Mouse (Mus musculus): ENCODE measurements around the gene Lrba. TPM values are rescaled to one million over a fixed set of nuclear protein-coding genes. Genes with fewer than 3 reads are reported as not detected.

The Lrba gene
- 17.8 and 22.0 TPM in 2 replicates for polyA plus RNA-seq (2012; rRNA removed)

GRCm38 (mm10) chr3:86224564-86225421 is at the start of gene Lrba:
TSS of gene Lrba (plus strand) at chr3:86224680.
- no peak for DNase-seq (ENCODE audit: low read depth)

GRCm38 (mm10) chr3:86179714-86180113 is 44.8 kb upstream of the Lrba start:
- no peak for DNase-seq (ENCODE audit: low read depth)

DNA sequence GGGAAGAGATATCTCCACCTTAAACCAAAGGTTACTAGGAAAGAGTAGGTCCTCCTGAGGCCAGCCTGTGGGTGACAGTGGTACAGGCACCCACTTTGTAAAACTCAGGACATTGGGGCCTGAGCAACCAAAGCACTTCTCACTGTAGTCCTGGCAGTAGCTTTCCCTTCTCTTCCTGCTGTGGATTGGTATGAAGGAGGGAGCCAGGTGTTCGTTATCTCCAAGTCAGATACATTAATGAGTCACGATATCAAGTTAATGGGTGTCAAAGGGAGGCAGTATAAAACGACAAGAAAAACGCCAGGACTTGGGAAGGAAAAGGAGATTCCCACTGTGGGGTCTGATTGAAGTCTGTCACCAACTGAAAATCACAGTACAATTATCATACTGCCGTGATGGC is 43.4 kb upstream of the Lrba start:
- no peak for DNase-seq (ENCODE audit: low read depth)

GRCm38 (mm10) chr3:86184546-86184945 is 39.9 kb upstream of the Lrba start:
- DNase-seq (ENCODE audit: low read depth): no peak

GRCm38 (mm10) chr3:86187736-86188389 is 36.6 kb upstream of the Lrba start:
- no peak for DNase-seq (ENCODE audit: low read depth)

DNA sequence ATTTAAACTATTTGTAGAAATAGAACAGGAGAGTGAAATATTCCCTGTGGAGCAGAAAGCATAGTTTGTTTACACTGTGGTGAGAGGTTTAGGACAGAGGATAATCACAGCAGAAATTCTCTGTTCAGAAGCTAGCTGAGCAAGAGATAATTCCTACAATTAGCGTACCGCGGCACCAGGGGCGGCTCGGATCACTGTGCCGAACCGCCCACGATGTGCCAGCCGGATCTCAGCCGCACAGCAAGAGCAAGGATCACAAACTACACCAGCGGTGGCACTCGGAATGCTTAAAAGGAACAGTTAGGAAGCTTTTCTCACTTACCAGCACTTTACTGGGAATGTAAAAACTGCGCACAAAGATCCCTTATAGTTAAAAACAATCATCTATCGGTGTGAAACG is 28.5 kb upstream of the Lrba start:
- no peak for DNase-seq (ENCODE audit: low read depth)

DNA sequence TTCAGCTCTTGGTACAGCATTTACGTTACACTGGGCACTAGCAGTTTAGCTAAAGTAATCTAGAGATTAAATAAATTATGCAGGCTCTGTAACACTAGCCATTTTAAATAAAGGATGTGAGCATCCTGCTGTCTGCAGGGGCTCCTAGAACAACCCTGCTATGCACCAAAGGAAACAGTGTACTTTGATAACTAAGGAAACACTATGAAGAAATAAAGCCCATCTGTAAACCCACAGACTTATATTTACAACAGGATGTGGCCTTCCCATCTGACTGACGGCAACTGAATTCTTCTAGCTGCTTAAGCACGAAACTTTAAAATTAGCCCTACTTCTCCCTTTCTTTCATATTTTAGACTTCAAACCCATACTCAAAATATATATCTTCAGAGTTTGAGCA is 28.0 kb upstream of the Lrba start:
- DNase-seq (ENCODE audit: low read depth): no peak

DNA sequence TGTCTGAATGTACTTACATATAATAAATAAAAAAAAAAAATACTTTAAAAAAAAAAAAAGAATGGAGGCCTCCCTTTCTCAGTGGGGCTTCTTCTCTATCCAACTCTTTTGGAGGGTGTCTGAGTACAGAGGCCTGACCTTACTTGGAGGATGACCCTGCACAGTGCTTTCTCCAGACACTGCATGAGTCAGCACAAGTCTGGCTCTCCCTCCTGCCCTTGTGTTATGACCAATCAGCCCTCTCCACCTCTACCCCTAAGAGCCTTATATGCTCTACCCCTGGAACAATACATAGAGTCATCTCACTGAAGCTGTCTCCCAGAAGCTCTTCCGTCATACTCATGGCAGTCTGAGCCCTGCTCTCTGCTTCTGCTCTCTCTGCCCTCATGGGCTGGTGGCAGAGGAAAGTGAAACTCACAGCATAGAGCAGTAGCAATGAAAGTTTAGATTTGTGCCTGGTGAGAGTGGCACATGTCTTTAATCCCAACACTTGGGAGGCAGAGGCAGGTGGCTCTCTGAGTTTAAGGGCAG is 22.8 kb upstream of the Lrba start:
- no peak for DNase-seq (ENCODE audit: low read depth)

- DNase-seq (ENCODE audit: low read depth): no peak
Measured at GRCm38 (mm10) chr3:86202449-86202848, 22.0 kb upstream of the Lrba start.

- DNase-seq (ENCODE audit: low read depth): no peak
Measured at GRCm38 (mm10) chr3:86204608-86205358, 19.7 kb upstream of the Lrba start.

DNA sequence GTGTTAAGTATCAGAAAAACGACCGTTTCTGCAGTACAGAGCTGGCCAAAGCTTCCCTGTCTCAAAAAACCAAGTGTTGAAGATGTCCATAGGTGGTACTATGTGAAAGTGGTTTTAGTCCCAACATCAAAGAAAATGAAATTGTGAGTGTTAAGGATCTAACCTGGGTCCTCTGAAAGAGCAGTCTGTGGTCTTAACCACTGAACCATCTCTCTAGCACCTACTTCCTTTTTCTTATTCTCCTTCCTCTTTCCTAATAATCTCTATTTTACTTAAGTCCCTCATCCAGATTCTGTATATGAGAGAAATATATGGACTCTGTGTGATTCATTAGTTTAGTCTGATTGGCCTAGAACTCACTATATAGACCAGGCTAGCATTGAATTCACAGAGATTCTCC is 17.9 kb upstream of the Lrba start:
- DNase-seq (ENCODE audit: low read depth): no peak

DNA sequence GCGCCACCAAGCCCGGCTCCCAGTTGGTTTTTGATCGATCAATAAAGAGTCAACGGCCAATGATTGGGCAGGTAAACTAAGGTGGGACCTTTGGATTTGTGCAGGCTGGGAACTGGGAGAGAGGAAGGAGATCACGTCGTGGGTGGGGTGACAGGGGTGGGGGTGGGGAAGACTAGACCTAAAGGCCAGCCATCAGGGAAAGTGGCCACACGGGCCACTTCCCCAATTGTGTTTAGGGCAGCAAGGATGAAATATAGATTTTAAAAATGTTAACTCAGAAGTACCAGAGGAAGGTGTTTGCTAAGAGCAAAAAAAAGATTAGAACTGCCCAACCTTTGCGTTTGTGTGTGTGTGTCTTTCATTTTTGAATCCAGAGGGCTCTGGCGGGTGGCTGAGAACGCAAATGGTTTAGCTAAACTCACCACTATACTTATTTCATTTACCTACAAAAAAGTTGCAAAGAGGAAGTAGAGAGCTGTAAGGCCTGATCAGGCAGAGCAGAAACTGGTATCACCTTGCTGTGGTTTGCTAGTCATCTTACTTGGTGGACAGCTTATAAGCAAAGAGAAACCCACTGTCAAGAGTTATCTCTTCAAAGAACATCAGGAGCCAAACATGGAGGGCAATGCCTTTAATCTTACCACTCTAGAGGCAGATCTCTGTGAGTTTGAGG is 14.1 kb upstream of the Lrba start:
- no peak for DNase-seq (ENCODE audit: low read depth)

DNA sequence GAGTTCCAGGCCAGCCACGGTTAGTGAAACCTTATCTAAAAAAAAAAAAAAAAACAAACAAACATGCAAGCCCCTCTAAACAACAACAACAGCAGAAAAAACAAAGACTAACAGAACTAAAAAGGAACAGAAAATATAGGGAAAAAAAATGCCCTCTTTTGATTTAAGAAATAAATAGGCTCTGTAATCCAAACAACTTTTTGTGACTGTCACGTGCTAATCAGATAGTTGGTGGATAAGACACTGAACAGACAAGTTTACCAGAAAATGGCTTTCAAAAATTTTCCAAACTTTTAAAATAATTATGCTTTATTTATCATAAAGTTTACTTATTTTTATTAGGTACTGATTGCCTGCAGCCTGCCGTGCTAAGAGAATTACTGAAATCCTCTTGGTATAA is 13.5 kb upstream of the Lrba start:
- DNase-seq (ENCODE audit: low read depth): no peak

DNA sequence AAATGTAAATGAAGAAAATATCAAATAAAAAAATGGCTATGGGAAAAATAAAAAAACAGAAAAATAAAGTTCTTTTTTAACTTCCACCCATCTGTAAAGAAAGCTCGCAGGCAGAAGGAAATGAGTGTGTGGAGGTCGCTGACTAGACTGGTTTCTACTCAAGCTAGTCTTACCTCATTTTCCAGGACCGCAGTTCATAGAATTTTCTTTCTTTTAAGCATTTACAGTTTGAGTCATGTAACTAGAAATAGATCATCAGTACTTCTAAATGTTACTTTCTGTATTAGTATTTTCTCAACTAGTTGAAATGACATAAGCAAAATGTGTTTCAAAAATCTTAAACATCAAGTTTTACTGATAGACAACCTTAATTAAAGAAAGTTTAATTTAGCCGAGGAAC is 10.2 kb upstream of the Lrba start:
- no peak for DNase-seq (ENCODE audit: low read depth)

GRCm38 (mm10) chr3:86223634-86224313 is 706 bp upstream of the Lrba start:
- DNase-seq (ENCODE audit: low read depth): no peak

- DNase-seq (ENCODE audit: low read depth): no peak
Measured at GRCm38 (mm10) chr3:86224314-86224563, 241 bp upstream of the Lrba start.

GRCm38 (mm10) chr3:86231532-86232086 is 7.1 kb downstream of the Lrba start:
- no peak for DNase-seq (ENCODE audit: low read depth)

DNA sequence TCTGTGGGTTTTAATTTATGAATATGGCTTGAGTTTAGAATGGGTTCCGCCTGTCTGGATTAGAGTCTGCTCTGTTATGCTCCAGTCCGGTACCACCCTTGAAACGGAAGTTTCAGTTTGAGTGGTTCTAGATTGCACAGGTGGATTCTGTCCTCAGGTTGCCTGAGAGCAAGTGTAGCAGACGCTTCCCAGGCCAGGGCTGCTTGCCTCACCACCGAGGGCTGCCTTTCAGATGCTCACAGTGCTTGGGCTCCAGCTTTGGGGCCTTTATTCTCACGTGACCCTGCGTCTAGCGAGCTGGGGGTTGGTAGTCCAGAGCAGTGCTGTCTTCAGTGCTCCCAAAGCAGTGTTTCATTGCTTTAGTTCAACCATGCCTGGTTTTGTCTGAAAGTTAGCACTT is 22.7 kb downstream of the Lrba start:
- no peak for DNase-seq (ENCODE audit: low read depth)

DNA sequence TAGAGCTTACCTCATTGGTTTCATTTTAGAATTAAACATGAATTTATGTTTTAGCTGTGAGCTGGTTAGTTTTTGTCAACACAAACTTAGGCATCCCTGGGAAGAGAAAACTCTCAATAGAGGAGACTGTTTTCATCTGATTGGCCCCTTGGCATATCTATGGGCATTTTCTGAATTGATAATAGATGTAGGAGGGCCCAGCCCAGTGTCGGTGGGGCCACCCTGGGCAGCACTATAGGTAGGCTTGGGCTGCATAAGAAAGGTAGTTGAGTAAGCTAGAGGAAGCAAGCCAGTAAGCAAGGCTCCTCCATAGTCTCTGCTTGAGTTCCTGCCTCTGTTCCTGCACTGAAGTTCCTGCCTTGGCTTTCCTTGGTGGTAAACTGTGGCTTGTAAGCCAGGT is 26.7 kb downstream of the Lrba start:
- no peak for DNase-seq (ENCODE audit: low read depth)

DNA sequence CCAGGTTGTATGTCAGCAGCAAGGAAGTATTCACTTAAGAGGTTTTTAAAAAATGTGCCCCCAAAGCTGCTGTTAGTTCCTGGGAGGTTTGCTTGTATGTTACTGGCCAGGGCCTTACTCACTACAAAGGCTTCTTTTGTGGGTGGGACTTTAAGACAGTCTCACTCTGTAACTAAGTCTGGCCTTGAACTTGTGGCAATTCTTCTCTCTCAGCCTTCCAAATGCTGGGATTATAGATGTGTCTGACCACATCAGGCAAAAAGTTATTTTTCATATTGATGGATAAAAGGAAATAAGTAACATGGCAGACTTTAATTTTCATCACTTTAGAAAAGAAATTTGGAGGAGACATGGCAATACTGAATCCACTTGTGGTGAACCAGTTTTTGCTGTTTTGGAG is 28.1 kb downstream of the Lrba start:
- no peak for DNase-seq (ENCODE audit: low read depth)

- DNase-seq (ENCODE audit: low read depth): no peak
Measured at GRCm38 (mm10) chr3:86253071-86253470, 28.6 kb downstream of the Lrba start.
